8 mouse cellular contexts compared by ENCODE assay signal in the genomic region with DNA sequence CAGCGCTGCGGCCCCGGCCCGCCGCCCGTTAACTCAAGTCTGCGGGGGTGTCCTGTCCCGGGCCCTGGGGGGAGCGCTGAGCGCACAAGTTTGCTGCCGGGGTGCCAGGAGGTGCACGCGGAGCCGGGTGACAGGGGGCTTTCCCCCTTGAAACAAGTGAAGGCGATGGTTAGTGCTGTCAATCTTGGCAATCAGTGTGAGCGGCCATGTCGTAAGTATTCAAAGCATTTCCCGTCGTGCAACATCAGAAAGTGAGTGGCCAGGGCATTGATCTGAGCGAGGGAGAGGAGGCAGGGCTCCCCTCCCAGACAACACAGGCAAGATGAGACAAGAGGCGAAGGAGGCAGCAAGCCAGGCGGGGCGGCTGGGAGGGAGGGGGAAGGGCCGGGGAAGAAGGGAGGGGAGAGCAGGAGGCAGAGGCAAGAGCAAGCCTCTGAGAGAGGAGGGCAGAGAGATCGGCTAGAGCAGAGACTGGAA. TPM values are rescaled to one million over a fixed set of nuclear protein-coding genes. Genes with fewer than 3 reads are reported as not detected.
DNase-seq lines count a peak whose midpoint lies in the region; ATAC-seq lines count a peak whose summit lies in the region.

No protein-coding gene starts in this region.

- WGBS in forebrain, embryonic 15.5 days: 1% methylated on average over 25 of the region's 25 CpGs
- WGBS in hindbrain, embryonic 10.5 days: under 1% methylated on average over 25 of the region's 25 CpGs
- under 1% methylated on average over 25 of the region's 25 CpGs for WGBS in midbrain, embryonic 11.5 days

- peak; percentile 57 for ATAC-seq in forebrain, embryonic 15.5 days (replicated peaks)
- ATAC-seq in midbrain, embryonic 11.5 days (ENCODE audit: low FRiP score): peak; percentile 73

- peak overlapping the region; percentile 54 for H3K4me3 ChIP-seq in forebrain, embryonic 15.5 days
- H3K4me3 ChIP-seq in hindbrain, embryonic 10.5 days: peak overlapping the region; percentile 67
- H3K4me3 ChIP-seq in midbrain, embryonic 11.5 days (ENCODE audit: low read depth, low read length): peak overlapping the region; percentile 69

- H3K36me3 ChIP-seq in forebrain, embryonic 15.5 days: no peaks in the 10 kb centered on the region
- H3K36me3 ChIP-seq in hindbrain, embryonic 10.5 days: no peaks in the 10 kb centered on the region
- no peaks in the 10 kb centered on the region for H3K36me3 ChIP-seq in midbrain, embryonic 11.5 days (ENCODE audit: control insufficient read depth, insufficient read depth, low read length)

- peaks cover 12% of the 10 kb centered on the region; the same call in 1 of the 2 replicates for H3K27me3 ChIP-seq in forebrain, embryonic 15.5 days
- H3K27me3 ChIP-seq in hindbrain, embryonic 10.5 days (ENCODE audit: insufficient read depth, poor library complexity, severe bottlenecking): peaks cover 69% of the 10 kb centered on the region
- H3K27me3 ChIP-seq in midbrain, embryonic 11.5 days (ENCODE audit: control insufficient read depth, insufficient read depth, low read length): peaks cover 45% of the 10 kb centered on the region

- H3K4me2 ChIP-seq in forebrain, embryonic 15.5 days (replicated peaks): peak overlapping the region; percentile 75
- H3K4me2 ChIP-seq in midbrain, embryonic 11.5 days: peak overlapping the region; percentile 76

- peak overlapping the region; percentile 61 for H3K9ac ChIP-seq in forebrain, embryonic 15.5 days (replicated peaks)
- peak overlapping the region; percentile 81 for H3K9ac ChIP-seq in midbrain, embryonic 11.5 days (ENCODE audit: low read length)

- H3K9me3 ChIP-seq in forebrain, embryonic 15.5 days: no peaks in the 10 kb centered on the region
- H3K9me3 ChIP-seq in hindbrain, embryonic 10.5 days: no peaks in the 10 kb centered on the region
- no peaks in the 10 kb centered on the region for H3K9me3 ChIP-seq in midbrain, embryonic 11.5 days (ENCODE audit: control insufficient read depth, low read length)

- H3K4me1 ChIP-seq in forebrain, embryonic 15.5 days: peaks cover 79% of the 10 kb centered on the region
- peaks cover 69% of the 10 kb centered on the region for H3K4me1 ChIP-seq in hindbrain, embryonic 10.5 days (replicated peaks)
- peaks cover 34% of the 10 kb centered on the region for H3K4me1 ChIP-seq in midbrain, embryonic 11.5 days (ENCODE audit: control insufficient read depth, insufficient read depth, low read length)

- H3K27ac ChIP-seq in forebrain, embryonic 15.5 days (replicated peaks): peak overlapping the region; percentile 87
- peak overlapping the region; percentile 95 for H3K27ac ChIP-seq in hindbrain, embryonic 10.5 days
- peak overlapping the region; percentile 74 for H3K27ac ChIP-seq in midbrain, embryonic 11.5 days (ENCODE audit: low read depth, low read length)

- DNase-seq in cerebellum, postnatal 25 days: peak; percentile 35 to 47
- DNase-seq in cerebellum, adult 9-11 months: no peak
- DNase-seq in adrenal gland, adult 18-20 months (ENCODE audit: low spot score in 2 of 2): peak; percentile 39 to 53
- peak; percentile 88 for DNase-seq in hindbrain, embryonic 10.5 days (ENCODE audit: low spot score)
- peak; percentile 22 to 28 for DNase-seq in layer of hippocampus, postnatal 36 days
- DNase-seq in midbrain, embryonic 11.5 days (ENCODE audit: low spot score, missing footprints): peak; percentile 97
- DNase-seq in urinary bladder, postnatal 25 days (ENCODE audit: low spot score): peak; percentile 43

RNA-seq across cellular contexts. Expression of gene Sox6, which starts 4.3 kb away (rescaled TPM):
- total RNA-seq in adrenal gland, adult 18-20 months (2021): 10 to 100 TPM; 11.1 to 23.8 TPM
- 111 and 116 TPM in 2 replicates for polyA plus RNA-seq in forebrain, embryonic 15.5 days (2015; fragmentation: Nextera tagmentation; extraction: Ambion mirVana)
- polyA plus RNA-seq in hindbrain, embryonic 10.5 days (2016; fragmentation: Nextera tagmentation; extraction: Ambion mirVana): 20.3 and 22.5 TPM in 2 replicates
- total RNA-seq in layer of hippocampus, postnatal 36 days (2021): 10 to 100 TPM; 24.3 to 34.7 TPM
- 40.1 and 42.7 TPM in 2 replicates for polyA plus RNA-seq in midbrain, embryonic 11.5 days (2014; fragmentation: Nextera tagmentation; extraction: Ambion mirVana)

RNA-seq across cellular contexts. Expression of gene 1110004F10Rik, which starts 4.9 kb away (rescaled TPM):
- total RNA-seq in adrenal gland, adult 18-20 months (2021): 100 to 1,000 TPM in 1 of 2 experiments, 10 to 100 TPM in 1; 97.8 to 105 TPM
- polyA plus RNA-seq in forebrain, embryonic 15.5 days (2015; fragmentation: Nextera tagmentation; extraction: Ambion mirVana): 360 and 363 TPM in 2 replicates
- polyA plus RNA-seq in hindbrain, embryonic 10.5 days (2016; fragmentation: Nextera tagmentation; extraction: Ambion mirVana): 326 and 353 TPM in 2 replicates
- total RNA-seq in layer of hippocampus, postnatal 36 days (2021): 100 to 1,000 TPM; 101 to 103 TPM
- 395 and 418 TPM in 2 replicates for polyA plus RNA-seq in midbrain, embryonic 11.5 days (2014; fragmentation: Nextera tagmentation; extraction: Ambion mirVana)

RNA-seq across cellular contexts. Expression of gene Gm4353, which starts 50.1 kb away (rescaled TPM):
- 1 to 10 TPM; 3.9 to 4.9 TPM for total RNA-seq in adrenal gland, adult 18-20 months (2021)
- 0.55 and 1.0 TPM in 2 replicates for polyA plus RNA-seq in forebrain, embryonic 15.5 days (2015; fragmentation: Nextera tagmentation; extraction: Ambion mirVana)
- 0.71 and 0.90 TPM in 2 replicates for polyA plus RNA-seq in hindbrain, embryonic 10.5 days (2016; fragmentation: Nextera tagmentation; extraction: Ambion mirVana)
- 1 to 10 TPM; 2.6 to 4.7 TPM for total RNA-seq in layer of hippocampus, postnatal 36 days (2021)
- 0.36 and 0.66 TPM in 2 replicates for polyA plus RNA-seq in midbrain, embryonic 11.5 days (2014; fragmentation: Nextera tagmentation; extraction: Ambion mirVana)
